Mouse (Mus musculus) heart, embryonic 14.5 days (tissue): Measurements from ENCODE around the gene Dag1. TPM values are rescaled to one million over a fixed set of nuclear protein-coding genes. Genes with fewer than 3 reads are reported as not detected.
A peak's percentile ranks its signal among the peaks of the same experiment; 100 is the strongest.

Experiments
- ATAC-seq: fragments of 200-750 bp; cut with Nextera tagmentation; 2 replicates; pipeline ENCODE4 v1.8.0; 2017; ENCODE audit warnings: low read depth, moderate TSS enrichment; ENCODE audit not compliant: insufficient number of reproducible peaks, insufficient read depth, low FRiP score
- H3K27ac ChIP-seq, 2 experiments: fragments of 200-500 bp in 1 of 2; fragments of 300-500 bp in 1 of 2; sonication (generic) in 1 of 2; replicated peaks in 1 of 2; 2 replicates each; pipeline ENCODE4 v1.5.1; 2012 to 2014; ENCODE audit warnings: low read depth in 2 of 2, low read length in 2 of 2, control low read depth in 1 of 2, mild to moderate bottlenecking in 1 of 2, mixed read lengths in 1 of 2; ENCODE audit not compliant: control insufficient read depth in 1 of 2, insufficient read depth in 1 of 2
- H3K27me3 ChIP-seq: fragments of 300-500 bp; sonication (generic); 2 replicates; pipeline ENCODE4 v1.6.1; 2014; ENCODE audit warnings: mild to moderate bottlenecking, low read length, control low read depth; ENCODE audit not compliant: control insufficient read depth, insufficient read depth
- H3K36me3 ChIP-seq: fragments of 300-500 bp; sonication (generic); 2 replicates; pipeline ENCODE4 v1.6.1; 2014; ENCODE audit warnings: mild to moderate bottlenecking, control low read depth, low read length, mixed read lengths; ENCODE audit not compliant: control insufficient read depth, insufficient read depth
- H3K4me1 ChIP-seq, 2 experiments: fragments of 200-500 bp in 1 of 2; fragments of 300-500 bp in 1 of 2; sonication (generic) in 1 of 2; 2 replicates each; pipeline ENCODE4 v1.6.1; 2012 to 2014; ENCODE audit warnings: low read length in 2 of 2, control low read depth in 1 of 2, mixed read lengths in 1 of 2; ENCODE audit not compliant: control insufficient read depth in 2 of 2, insufficient read depth in 2 of 2
- H3K4me2 ChIP-seq: fragments of 300-500 bp; sonication (generic); 2 replicates; pipeline ENCODE4 v1.6.1; 2014; ENCODE audit warnings: mild to moderate bottlenecking, low read length
- H3K4me3 ChIP-seq, 2 experiments: fragments of 200-500 bp in 1 of 2; fragments of 300-500 bp in 1 of 2; sonication (generic) in 1 of 2; 2 replicates each; pipeline ENCODE4 v1.5.1; 2012 to 2014; ENCODE audit warnings: low read length in 2 of 2, mild to moderate bottlenecking in 2 of 2, control low read depth in 1 of 2, low read depth in 1 of 2, moderate library complexity in 1 of 2; ENCODE audit not compliant: control insufficient read depth in 1 of 2, insufficient read depth in 1 of 2
- H3K9ac ChIP-seq: fragments of 300-500 bp; sonication (generic); 2 replicates; pipeline ENCODE4 v1.6.1; 2014; ENCODE audit warnings: mild to moderate bottlenecking, low read length
- H3K9me3 ChIP-seq: fragments of 300-500 bp; sonication (generic); 2 replicates; pipeline ENCODE4 v1.6.1; 2016; ENCODE audit warnings: low read length, control low read depth; ENCODE audit not compliant: control insufficient read depth
- WGBS: fragments of 180-500 bp; shearing (Covaris S2); extraction: QIAGEN DNeasy Blood & Tissue Kit; methylation state at CpG from one replicate; pipeline ENCODE4 v1.1.7; 2014; 5-methylcytosine and 5-hydroxymethylcytosine counted together
- polyA plus RNA-seq: library from polyadenylated mRNA; unstranded; fragments of >200 nt; fragmentation: Nextera tagmentation; extraction: Ambion mirVana; gene quantifications from 2 replicates; pipeline ENCODE4 v1.2.1, GENCODE M21; 2014

Dag1 gene
- 143 and 146 TPM in 2 replicates for polyA plus RNA-seq

- peaks cover 27 to 66% of the 10 kb centered on the region in 2 experiments for H3K4me1 ChIP-seq
Measured at GRCm38 (mm10) chr9:108263690-108264190, at the start of gene Dag1. Gene Dag1 (minus strand): TSS chr9:108263958.

GRCm38 (mm10) chr9:108308141-108308540, 44.4 kb upstream of the Dag1 start:
- 20% methylated on average over 2 of the region's 2 CpGs for WGBS
- Histone ChIP-seq H3K4me1 (peaks cover 4 to 54% of the 10 kb centered on the region in 2 experiments), H3K9me3 (no peaks in the 10 kb centered on the region), H3K9ac (peak overlapping the region; percentile 100), H3K27me3 (no peaks in the 10 kb centered on the region), H3K4me3 (peak overlapping the region; percentile 6 to 98; a peak in 3 of 4 replicates), H3K4me2 (peak overlapping the region; percentile 97), H3K36me3 (peaks cover 11% of the 10 kb centered on the region), H3K27ac (peak overlapping the region in 1 of 2 experiments; percentile 44; a peak in 1 of 4 replicates)
- ATAC-seq, result no peak

More at GRCm38 (mm10) chr9:108263690-108264190, at the start of gene Dag1:
- WGBS, result under 1% methylated on average over 60 of the region's 71 CpGs
- Histone ChIP-seq H3K9ac (peak within 1 kb of the TSS; percentile 95), H3K4me3 (peak within 1 kb of the TSS; percentile 82 to 98), H3K36me3 (no peaks in the 10 kb centered on the region), H3K27me3 (no peaks in the 10 kb centered on the region), H3K27ac (peak within 1 kb of the TSS; percentile 97 to 98), H3K9me3 (no peaks in the 10 kb centered on the region), H3K4me2 (peak within 1 kb of the TSS; percentile 68)
- peak; percentile 95 for ATAC-seq

GRCm38 (mm10) chr9:108307021-108307807, 43.5 kb upstream of the Dag1 start:
- WGBS, result 7% methylated on average over 12 of the region's 12 CpGs
- no peak for ATAC-seq

GRCm38 (mm10) chr9:108306571-108306980, 42.8 kb upstream of the Dag1 start:
- no peaks in the 10 kb centered on the region for H3K9me3 ChIP-seq
- H3K4me2 ChIP-seq, result peak overlapping the region; percentile 97
- under 1% methylated on average over 50 of the region's 51 CpGs for whole genome bisulfite sequencing
- ATAC-seq, result peak; percentile 84
- H3K4me3 ChIP-seq, result peak overlapping the region; percentile 79 to 98
- peak overlapping the region; percentile 99 to 100 for H3K27ac ChIP-seq
- peak overlapping the region; percentile 100 for H3K9ac ChIP-seq
- peaks cover 26% of the 10 kb centered on the region for H3K36me3 ChIP-seq
- no peaks in the 10 kb centered on the region for H3K27me3 ChIP-seq
- H3K4me1 ChIP-seq, result peaks cover 4 to 46% of the 10 kb centered on the region in 2 experiments

More at GRCm38 (mm10) chr9:108307021-108307807, 43.5 kb upstream of the Dag1 start:
- Histone ChIP-seq H3K4me2 (peak overlapping the region; percentile 97), H3K9ac (peak overlapping the region; percentile 100), H3K9me3 (no peaks in the 10 kb centered on the region), H3K4me1 (peaks cover 4 to 53% of the 10 kb centered on the region in 2 experiments), H3K36me3 (peaks cover 21% of the 10 kb centered on the region), H3K27me3 (no peaks in the 10 kb centered on the region), H3K27ac (peak overlapping the region; percentile 99 to 100), H3K4me3 (peak overlapping the region; percentile 79 to 98)

- WGBS, result under 1% methylated on average over 81 of the region's 81 CpGs
Measured at GRCm38 (mm10) chr9:108305629-108306520, 42.1 kb upstream of the Dag1 start, which contains the start of the genes Rhoa and Tcta. Gene Rhoa (plus strand): TSS chr9:108306129. Gene Tcta (minus strand): TSS chr9:108306160.

GRCm38 (mm10) chr9:108305170-108305569, 41.4 kb upstream of the Dag1 start:
- 5% methylated on average over 1 of the region's 1 CpGs for WGBS
- H3K36me3 ChIP-seq, result peaks cover 32% of the 10 kb centered on the region
- no peak for ATAC-seq
- H3K4me3 ChIP-seq, result peak overlapping the region; percentile 94 to 98
- H3K27me3 ChIP-seq, result no peaks in the 10 kb centered on the region
- peak overlapping the region; percentile 91 to 100 for H3K27ac ChIP-seq
- no peaks in the 10 kb centered on the region for H3K9me3 ChIP-seq
- peak overlapping the region; percentile 97 for H3K9ac ChIP-seq
- peak overlapping the region; percentile 95 for H3K4me2 ChIP-seq
- H3K4me1 ChIP-seq, result peaks cover 4 to 38% of the 10 kb centered on the region in 2 experiments

More at GRCm38 (mm10) chr9:108305629-108306520, 42.1 kb upstream of the Dag1 start, which contains the start of the genes Rhoa and Tcta:
- ATAC-seq, result peak; percentile 94
- Histone ChIP-seq H3K4me2 (peak within 1 kb of the TSS; percentile 97), H3K4me3 (peak within 1 kb of the TSS; percentile 94 to 98), H3K36me3 (peaks cover 32% of the 10 kb centered on the region), H3K27me3 (no peaks in the 10 kb centered on the region), H3K4me1 (peaks cover 4 to 39% of the 10 kb centered on the region in 2 experiments), H3K9ac (peak within 1 kb of the TSS; percentile 100), H3K27ac (peak within 1 kb of the TSS; percentile 99 to 100), H3K9me3 (no peaks in the 10 kb centered on the region)

- WGBS, result 20% methylated on average over 4 of the region's 4 CpGs
- Histone ChIP-seq H3K36me3 (peaks cover 32% of the 10 kb centered on the region), H3K9ac (peak overlapping the region; percentile 97), H3K4me1 (peaks cover 4 to 37% of the 10 kb centered on the region in 2 experiments), H3K9me3 (no peaks in the 10 kb centered on the region), H3K4me3 (peak overlapping the region; percentile 94 to 98; a peak in 3 of 4 replicates), H3K27me3 (no peaks in the 10 kb centered on the region), H3K27ac (peak overlapping the region; percentile 91 to 100), H3K4me2 (peak overlapping the region; percentile 95)
- ATAC-seq, result no peak
Measured at GRCm38 (mm10) chr9:108304716-108305115, 41.0 kb upstream of the Dag1 start.
